Mouse (Mus musculus) CD8-positive naive resting alpha-beta T cell, adult 2 months (primary cell): ENCODE results near the gene Gm49393.
"Not testable (repeated sequence)": the region's sequence is repeated elsewhere in the genome, so short reads cannot be mapped to it uniquely, and the experiment has no call there.

Experiments
- DNase-seq, 2 experiments: peaks; one replicate each; pipeline ENCODE4 v3.0.0; 2022; ENCODE audit warnings: low read depth in 2 of 2, low spot score in 2 of 2

Gm49393 gene

DNA sequence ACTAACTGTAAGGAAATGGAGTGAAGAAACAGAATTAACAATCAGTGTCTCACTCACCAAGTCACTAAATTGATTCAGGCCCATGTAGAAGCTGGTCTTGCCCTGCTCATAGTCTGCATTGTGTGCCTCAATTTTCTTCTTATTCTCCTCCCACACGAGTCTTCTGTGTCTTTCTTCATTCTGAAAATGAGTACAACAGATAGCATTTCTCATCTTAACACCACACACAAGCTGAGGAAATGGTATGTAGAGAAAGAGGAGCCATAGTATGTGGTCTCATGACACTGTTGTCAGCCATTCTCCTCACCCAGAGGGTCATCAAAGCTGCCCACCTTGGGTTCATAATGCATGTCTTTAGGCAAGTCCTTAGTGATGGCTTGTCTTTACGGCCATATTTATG lies at the start of gene Gm49393:
Gene Gm49393, minus strand, starts transcription at position 101 of the 400 bp plus-strand sequence.
- DNase-seq, result not testable (repeated sequence)

DNA sequence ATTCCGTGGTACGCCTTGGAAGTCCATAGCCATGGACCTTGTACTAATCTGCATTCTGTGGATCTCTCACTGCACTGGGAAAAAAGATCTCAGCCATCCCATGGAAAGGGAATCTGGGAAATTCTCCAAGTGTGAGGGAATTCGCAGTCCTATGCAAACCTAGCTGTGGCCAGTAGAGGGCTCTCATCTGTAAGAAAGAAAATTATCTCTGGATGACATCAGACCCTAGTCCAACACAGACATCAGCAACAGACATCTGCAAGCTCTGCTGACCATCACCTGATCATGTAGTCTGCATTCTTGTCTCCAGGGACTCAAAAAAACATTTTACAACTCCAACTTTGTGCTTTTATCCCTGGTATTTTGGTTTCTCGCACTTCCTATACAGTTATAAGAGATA lies 36.9 kb upstream of the Gm49393 start:
- not testable (repeated sequence) for DNase-seq

DNA sequence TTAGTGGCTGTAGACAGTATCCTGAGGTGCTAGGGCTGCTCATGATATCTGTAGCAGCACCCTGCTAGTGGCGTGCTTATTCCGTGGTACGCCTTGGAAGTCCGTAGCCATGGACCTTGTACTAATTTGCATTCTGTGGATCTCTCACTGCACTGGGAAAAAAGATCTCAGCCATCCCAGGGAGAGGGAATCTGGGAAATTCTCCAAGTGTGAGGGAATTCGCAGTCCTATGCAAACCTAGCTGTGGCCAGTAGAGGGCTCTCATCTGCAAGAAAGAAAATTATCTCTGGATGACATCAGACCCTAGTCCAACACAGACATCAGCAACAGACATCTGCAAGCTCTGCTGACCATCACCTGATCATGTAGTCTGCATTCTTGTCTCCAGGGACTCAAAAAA lies 28.6 kb upstream of the Gm49393 start:
- DNase-seq, result not testable (repeated sequence)

DNA sequence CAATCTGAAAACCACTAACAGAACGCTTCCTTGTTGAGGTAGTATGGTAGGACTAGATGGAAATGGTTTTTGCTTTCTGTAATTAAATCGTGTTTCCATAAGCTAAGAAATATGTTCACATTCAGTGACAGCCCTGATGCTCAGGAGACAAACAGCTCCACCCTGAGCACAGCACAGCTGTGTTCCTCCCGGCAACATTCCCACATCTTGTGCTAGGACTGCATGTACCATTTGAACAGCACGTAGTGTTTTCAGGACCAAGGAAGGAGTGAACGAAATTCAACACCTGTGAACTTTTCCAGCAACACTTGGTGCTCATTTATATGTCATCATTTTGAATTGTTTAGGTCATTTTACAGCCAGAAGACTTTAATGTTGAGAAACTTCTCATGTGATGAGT lies 26.3 kb upstream of the Gm49393 start:
- no peak for DNase-seq

DNA sequence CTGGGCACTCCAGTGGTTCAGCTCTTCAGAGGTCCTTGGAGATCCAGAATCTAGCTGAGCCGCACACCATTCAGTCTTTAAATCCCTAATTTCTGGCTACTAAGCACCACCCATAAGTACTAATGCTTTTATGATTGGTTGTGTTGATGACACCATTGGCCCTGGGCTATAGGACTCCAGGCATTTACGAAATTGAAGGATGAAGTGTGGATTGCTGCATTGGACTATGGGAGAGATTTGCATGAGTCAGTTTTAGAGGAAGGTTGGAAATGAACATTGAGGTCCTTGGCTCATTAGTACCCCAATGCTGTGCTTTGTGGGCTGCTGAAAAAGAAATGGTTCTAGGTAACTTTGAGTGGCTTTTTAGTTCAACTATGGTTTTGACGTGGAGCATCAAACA lies 6.5 kb upstream of the Gm49393 start, which contains the start of gene Tpbpa:
Gene Tpbpa, minus strand, starts transcription at position 101 of the 400 bp plus-strand sequence.
- not testable (repeated sequence) for DNase-seq

DNA sequence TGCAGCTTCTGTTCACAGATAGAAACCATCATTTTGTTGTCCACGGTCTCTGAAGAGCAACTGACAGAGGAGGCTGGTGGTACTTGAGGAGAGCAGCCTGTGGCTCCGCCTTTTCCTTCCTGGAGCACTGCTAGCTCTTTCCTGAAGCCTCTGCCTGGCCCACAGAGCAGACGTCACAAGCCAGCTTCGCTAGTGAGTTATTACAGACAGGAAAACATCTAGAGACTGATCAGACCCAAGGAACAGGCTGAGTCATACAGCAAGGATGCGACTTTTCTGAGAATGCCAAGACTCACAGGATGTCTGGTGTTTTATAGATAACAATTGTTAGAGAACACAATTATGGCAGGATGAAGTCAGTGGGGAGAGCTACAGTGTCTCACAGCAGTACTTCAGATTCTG lies 1.1 kb upstream of the Gm49393 start, which contains the start of the genes Gm49391 and Ctla2a:
Gene Gm49391, minus strand, starts transcription at position 72 of the 402 bp plus-strand sequence.
Gene Ctla2a, minus strand, starts transcription at position 126 of the 402 bp plus-strand sequence.
- peak; percentile 14 to 41 for DNase-seq

DNA sequence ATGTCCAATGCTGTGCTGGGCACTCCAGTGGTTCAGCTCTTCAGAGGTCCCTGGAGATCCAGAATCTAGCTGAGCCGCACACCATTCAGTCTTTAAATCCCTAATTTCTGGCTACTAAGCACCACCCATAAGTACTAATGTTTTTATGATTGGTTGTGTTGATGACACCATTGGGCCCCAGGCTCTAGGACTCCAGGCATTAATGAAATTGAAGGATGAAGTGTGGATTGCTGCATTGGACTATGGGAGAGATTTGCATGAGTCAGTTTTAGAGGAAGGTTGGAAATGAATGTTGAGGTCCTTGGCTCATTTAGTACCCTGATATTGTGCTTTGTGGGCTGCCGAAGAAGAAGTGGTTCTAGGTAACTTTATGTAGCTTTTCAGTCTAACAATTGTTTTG lies 30.6 kb downstream of the Gm49393 start, which contains the start of gene Tpbpb:
Gene Tpbpb, minus strand, starts transcription at position 101 of the 400 bp plus-strand sequence.
- DNase-seq, result not testable (repeated sequence)

DNA sequence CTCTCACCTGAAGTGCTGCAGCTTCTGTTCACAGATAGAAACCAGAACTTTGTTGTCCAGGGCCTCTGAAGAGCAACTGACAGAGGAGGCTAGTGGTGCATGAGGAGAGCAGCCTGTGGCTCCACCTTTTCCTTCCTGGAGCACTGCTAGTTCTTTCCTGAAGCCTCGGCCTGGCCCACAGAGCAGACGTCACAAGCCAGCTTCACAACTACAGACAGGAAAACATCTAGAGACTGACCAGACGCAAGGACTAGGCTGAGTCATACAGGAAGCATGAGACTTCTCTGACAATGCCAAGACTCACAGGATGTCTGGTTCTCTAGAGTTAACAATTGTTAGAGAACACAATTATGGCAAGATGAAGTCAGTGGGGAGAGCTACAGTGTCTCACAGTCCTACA lies 38.1 kb downstream of the Gm49393 start, which contains the start of gene Ctla2b:
Gene Ctla2b, minus strand, starts transcription at position 120 of the 400 bp plus-strand sequence.
- DNase-seq, result peak; percentile 10 to 16

DNA sequence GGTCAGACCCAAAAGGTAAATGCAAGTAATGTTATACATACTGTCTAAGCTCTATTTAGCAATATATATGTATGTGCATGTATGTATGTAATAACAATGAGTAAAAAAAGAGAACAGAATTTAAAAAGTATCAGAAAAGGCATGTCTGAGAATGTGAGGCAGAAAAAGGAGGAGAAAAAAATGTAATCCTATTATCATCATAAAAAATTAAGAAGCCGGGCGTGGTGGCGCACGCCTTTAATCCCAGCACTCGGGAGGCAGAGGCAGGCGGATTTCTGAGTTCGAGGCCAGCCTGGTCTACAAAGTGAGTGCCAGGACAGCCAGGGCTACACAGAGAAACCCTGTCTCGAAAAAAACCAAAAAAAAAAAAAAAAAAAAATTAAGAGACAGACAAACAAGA lies 38.6 kb downstream of the Gm49393 start, which contains the start of gene Gm49392:
Gene Gm49392, minus strand, starts transcription at position 101 of the 400 bp plus-strand sequence.
- DNase-seq, result not testable (repeated sequence)

DNA sequence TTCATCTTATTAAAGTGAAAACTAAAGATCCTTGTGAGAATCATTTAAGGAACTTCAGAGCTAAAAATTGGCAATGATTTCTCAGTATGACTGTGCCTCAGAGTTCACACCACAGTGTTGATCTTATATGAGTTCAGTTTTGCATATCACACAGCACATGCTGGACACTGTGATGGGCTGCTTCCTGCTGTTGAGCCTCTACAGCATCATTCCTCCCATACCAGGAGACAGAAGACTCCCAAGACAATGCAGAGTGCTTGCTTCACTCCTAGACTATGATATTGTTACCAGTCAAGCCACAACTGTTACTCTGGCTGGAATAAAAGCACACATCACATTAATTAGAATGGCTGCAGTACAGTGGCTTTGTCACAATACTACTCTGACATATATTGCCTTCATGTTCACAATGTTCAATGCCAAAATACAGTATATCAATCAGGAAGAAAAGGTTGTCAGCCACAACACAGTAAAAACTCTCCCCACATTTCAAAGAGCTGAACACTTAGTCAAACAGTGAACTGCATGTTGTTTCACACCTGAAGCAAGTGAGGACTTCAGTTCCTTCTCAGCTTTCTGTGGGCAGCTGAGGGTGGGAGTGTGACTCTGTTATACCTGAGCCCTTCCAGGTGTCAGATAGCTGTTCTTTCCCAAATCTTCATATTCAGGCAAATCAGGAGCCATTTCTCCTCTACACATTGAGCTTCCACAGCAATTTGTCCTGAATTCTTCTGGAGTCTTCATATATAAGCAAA lies 39.8 kb downstream of the Gm49393 start:
- DNase-seq, result no peak

DNA sequence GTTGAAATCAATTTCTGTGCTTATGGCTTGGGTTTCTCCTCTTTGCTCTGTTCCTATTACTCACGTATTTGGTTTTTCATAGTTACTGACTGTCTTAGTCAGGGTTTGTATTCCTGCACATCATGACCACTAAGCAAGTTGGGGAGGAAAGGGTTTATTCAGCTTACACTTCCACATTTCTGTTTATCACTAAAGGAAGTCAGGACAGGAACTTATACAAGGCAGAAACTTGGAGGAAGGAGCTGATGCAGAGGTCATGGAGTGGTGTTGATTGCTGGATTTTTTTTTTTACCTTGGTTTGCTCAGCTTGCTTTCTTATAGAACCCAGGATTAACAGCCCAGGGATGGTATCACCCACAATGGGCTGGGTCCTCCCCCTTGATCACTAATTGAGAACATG lies 43.1 kb downstream of the Gm49393 start:
- DNase-seq, result no peak

DNA sequence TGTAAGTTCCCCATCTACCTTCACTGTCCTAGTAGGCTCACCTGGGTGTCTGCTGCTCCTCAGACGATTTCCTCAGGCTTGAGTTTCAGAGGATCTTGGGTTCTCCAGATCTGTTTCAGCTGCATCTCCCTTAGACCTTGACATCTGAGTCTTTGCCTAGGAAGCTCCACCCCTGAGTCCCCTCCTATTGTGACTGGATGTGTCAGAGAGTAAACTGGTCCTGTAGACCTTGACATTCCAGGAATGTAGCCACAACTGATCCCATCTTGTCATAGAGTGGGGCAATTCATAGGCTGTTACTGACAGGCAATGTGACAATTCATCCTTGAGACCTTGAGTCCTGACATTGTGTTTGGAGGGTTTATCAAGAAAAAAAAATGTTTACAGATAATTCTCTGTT lies 71.1 kb downstream of the Gm49393 start, which contains the start of gene 4930486L24Rik:
Gene 4930486L24Rik, minus strand, starts transcription at position 195 of the 400 bp plus-strand sequence.
- no peak for DNase-seq

DNA sequence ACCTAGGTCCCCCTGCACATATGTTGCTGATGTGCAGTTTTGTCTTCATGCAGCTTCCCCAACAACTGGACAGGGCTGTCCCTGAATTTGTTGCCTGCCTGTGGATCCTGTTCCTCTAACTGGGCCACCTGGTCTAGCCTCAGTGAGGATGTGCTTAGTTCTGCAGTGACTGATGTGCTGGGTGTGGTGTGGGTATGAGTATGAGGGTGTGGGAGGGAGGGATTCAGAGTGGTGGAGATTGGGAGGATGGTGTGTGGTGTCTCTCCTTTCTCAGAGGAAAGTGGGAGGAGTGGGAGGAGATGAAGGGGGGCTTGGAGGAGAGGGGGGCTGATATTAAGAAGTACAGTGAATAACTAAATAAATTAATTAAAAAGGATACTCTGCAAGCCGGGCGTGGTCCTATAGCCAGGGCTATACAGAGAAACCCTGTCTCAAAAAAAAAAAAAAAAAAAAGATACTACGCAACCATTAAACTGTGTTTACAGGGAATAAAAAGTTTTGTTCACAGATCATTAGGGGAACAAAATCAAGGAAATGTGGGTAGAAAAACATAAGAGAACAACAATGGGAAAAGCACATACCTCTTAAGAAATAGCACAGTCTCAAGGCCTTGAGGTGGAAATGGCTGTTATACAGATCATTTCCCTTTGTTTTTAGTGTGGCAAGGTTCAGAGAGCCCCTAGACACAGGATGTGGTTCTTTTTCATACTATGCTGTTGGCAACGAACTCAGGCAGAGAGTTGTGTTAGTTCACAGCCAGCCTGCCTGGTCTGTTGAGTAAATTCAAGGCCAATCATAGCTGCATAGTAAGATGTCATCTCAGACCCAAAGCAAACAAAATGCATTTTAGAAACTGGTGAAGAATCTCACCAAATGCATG lies 86.9 kb downstream of the Gm49393 start:
- DNase-seq, result peak; percentile 55 to 61

DNA sequence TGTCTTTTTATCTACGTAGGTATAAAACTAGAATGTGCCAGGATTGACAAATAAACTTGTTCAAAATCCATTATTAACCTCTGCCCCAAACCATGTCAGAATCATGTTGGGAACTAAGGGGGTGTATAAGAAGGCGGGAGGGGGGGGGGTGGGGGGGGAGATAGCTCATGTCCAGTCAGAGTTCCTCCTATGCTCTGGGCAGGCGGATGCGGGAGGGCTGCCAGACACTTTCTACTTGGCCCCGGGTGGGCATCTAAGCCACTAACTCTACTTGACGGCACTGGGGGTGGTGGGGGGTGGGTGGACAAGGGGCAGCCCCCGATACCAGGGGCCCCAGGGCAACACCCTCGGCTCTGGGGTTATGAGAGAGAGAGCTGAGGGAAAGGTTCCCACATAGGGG lies 92.2 kb downstream of the Gm49393 start:
- no peak for DNase-seq

DNA sequence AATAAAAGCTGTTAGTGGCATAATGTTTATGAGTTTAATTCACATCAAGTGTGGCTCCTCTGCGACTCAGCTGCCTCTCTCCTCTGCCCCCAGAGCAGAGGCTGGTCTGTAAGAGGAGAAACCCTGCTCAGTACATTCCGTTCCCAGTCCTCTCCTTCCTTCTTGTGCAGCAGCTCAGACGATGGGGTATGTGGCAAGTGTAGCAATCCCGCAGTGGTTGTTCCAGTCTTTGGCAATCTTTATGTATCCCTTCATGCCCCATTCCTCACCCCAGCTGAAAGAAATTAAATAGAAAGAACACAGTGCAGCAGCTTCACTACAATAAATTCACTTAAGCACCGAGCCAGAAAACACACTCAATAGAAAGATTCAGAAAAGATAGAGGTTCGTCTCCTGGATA lies 92.7 kb downstream of the Gm49393 start:
- no peak for DNase-seq

DNA sequence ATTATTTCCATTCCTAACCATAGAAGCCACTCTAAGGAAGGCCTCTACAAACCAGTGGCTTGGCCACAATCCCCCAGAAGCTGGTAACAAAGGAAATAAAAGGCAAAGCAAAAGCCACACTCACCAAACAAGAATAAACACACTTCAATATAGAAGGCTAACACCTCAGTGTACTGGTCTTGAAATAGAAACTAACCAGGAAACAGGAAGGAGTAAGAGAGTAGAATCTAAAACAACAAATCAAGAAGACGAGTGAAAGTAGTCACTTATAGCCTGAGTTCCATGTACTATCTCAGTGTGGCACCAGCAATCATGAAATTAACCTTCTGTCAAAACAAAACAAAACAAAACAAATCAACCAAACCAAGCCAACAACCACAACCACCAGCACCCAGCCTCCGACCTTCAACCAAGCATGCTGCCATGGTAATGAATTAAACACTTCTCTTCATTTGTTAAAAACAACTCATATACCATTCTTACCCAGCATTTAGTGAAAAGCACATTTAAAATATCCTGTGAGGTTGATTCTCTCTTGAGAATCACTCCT lies 96.0 kb downstream of the Gm49393 start:
- DNase-seq, result no peak

DNA sequence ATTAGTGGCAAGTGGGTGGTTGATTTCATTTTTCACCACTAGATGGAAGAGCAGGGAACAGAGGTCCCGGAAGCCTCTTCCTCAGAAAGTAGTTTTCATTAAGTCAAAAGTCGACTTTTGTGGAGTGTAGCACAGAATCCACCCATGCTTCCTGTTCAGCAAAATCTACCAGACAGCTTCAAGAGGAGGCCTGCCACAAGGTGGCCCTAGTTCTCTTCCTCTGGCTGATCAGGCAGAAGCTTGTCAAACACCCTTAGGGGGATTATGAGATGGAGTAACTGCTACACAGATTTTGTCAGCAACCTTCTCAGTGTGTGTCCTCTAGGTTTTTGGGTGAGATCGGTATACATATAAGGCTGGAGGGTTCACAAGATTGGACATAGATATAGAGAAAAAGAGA lies 109.3 kb downstream of the Gm49393 start:
- peak; percentile 57 to 71 for DNase-seq

DNA sequence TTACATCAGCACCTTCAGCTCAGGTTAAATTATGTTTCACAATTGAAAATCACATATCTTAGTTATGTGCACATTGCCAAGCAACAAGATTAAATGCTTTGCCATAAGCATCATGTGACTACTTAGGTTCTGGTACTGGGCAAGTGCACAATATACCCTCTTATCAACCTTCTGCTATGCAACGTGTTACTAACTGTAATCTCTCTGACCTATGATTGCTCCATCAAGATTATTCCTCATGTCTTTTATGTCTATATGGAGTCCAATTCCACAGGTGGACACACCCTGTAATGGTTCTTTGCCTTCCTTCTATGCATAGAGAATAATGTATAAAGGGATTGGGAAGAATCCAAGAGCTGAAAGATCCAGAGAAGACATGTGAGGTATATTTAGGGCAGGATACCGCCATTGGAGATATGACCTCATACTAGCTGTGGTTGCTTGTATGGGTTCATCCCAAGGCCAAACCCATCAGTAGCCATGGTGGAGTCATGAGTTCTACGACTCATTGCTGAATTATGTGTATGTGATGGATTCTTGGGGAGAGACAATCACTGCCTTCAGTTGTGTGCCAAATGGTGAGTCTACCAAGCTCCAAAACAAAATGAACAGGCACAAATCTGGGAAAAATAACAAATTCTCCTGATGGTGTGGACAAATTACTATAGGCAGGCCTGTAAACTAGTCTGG lies 114.8 kb downstream of the Gm49393 start:
- no peak for DNase-seq

DNA sequence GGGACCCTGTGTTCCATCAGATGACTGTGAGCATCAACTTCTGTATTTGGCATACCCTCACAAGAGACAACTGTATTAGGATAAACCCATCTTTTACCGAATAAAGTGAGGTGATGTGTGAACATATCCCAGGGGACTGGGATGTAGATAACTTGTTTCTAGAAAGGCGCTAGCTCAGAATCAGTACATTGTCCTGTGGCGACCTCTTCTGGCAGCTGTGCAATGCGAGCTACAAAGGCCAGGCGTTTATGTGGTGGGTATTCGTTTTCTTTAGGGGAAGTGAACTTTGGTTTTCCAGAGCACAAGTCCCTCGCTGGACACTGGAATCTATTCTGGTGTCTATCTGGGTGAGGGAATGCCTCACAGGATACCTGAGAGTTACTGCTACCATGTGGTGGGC lies 115.9 kb downstream of the Gm49393 start:
- DNase-seq, result no peak

DNA sequence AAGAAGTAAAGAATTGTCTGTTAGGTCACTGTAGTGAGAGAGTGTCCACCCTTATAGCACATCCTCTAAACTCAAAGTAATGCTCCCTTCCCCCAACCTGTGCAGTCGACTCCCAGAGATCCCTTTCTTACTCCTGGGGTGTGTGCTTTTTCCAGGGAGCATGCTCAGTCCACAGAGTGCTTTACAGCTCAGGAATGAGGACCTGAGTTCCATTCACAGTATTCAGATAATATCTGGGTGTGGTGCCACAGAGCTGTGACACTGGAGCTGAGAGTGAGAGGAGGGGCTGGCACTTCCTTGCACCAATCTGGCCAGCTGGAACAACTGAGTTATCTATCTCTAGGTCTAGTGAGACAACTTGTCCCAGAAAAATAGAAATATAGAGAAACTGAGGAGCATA lies 121.7 kb downstream of the Gm49393 start:
- no peak for DNase-seq

DNA sequence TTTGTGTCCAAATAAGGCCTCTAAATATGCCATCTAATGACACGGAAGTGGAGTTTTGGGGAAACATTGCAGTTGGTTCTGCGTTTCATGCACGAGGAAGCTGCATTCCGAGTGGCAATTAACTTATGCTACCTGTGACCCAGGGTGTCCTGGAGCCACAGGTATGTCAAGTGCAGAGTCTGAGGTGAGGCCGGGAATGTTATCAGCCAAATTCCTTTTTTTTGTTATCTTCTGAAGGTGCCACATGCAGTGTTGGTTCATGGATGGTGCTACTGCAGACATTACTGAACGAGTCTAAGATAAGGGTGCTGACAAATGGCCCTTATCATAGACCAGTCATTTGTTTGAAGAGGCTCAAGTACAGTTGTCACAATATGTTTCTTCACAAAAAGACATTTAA lies 122.6 kb downstream of the Gm49393 start:
- no peak for DNase-seq
